Mouse (Mus musculus): ENCODE results near the gene Sfrp5.

Sfrp5 gene

GRCm38 (mm10) chr19:42198026-42198425 is 4.0 kb downstream of the Sfrp5 start:
- DNase-seq (ENCODE audit: extremely low spot score): no peak

- no peak for DNase-seq (ENCODE audit: extremely low spot score)
Observed at GRCm38 (mm10) chr19:42197066-42197465, 5.0 kb downstream of the Sfrp5 start.

GRCm38 (mm10) chr19:42196378-42196777 is 5.7 kb downstream of the Sfrp5 start:
- DNase-seq (ENCODE audit: extremely low spot score): no peak

- DNase-seq (ENCODE audit: extremely low spot score): no peak
Observed at GRCm38 (mm10) chr19:42193311-42193710, 8.7 kb downstream of the Sfrp5 start.

GRCm38 (mm10) chr19:42190494-42190893 is 11.6 kb downstream of the Sfrp5 start:
- peak; percentile 64 for DNase-seq (ENCODE audit: extremely low spot score)

GRCm38 (mm10) chr19:42189735-42190134 is 12.3 kb downstream of the Sfrp5 start:
- no peak for DNase-seq (ENCODE audit: extremely low spot score)

GRCm38 (mm10) chr19:42182673-42183072 is 19.4 kb downstream of the Sfrp5 start:
- no peak for DNase-seq (ENCODE audit: extremely low spot score)

GRCm38 (mm10) chr19:42179356-42179755 is 22.7 kb downstream of the Sfrp5 start:
- DNase-seq (ENCODE audit: extremely low spot score): no peak

- DNase-seq (ENCODE audit: extremely low spot score): no peak
Observed at GRCm38 (mm10) chr19:42177461-42177860, 24.6 kb downstream of the Sfrp5 start.

- DNase-seq (ENCODE audit: extremely low spot score): no peak
Observed at GRCm38 (mm10) chr19:42176841-42177240, 25.2 kb downstream of the Sfrp5 start.

GRCm38 (mm10) chr19:42170025-42170969 is 31.8 kb downstream of the Sfrp5 start:
- DNase-seq (ENCODE audit: extremely low spot score): peak; percentile 90

GRCm38 (mm10) chr19:42169322-42169975 is 32.6 kb downstream of the Sfrp5 start:
- no peak for DNase-seq (ENCODE audit: extremely low spot score)

GRCm38 (mm10) chr19:42167489-42167888 is 34.6 kb downstream of the Sfrp5 start:
- DNase-seq (ENCODE audit: extremely low spot score): no peak

GRCm38 (mm10) chr19:42166766-42167165 is 35.3 kb downstream of the Sfrp5 start:
- DNase-seq (ENCODE audit: extremely low spot score): no peak

GRCm38 (mm10) chr19:42166130-42166529 is 35.9 kb downstream of the Sfrp5 start:
- DNase-seq (ENCODE audit: extremely low spot score): peak; percentile 81

- no peak for DNase-seq (ENCODE audit: extremely low spot score)
Observed at GRCm38 (mm10) chr19:42164188-42164587, 37.9 kb downstream of the Sfrp5 start.

GRCm38 (mm10) chr19:42163764-42164163 is 38.3 kb downstream of the Sfrp5 start, which contains the start of gene Zfyve27:
TSS of gene Zfyve27 (plus strand) at chr19:42163951.
- DNase-seq (ENCODE audit: extremely low spot score): no peak

GRCm38 (mm10) chr19:42158246-42159017 is 43.6 kb downstream of the Sfrp5 start:
- DNase-seq (ENCODE audit: extremely low spot score): no peak

- DNase-seq (ENCODE audit: extremely low spot score): no peak
Observed at GRCm38 (mm10) chr19:42157493-42158237, 44.4 kb downstream of the Sfrp5 start.

GRCm38 (mm10) chr19:42151990-42152389 is 50.1 kb downstream of the Sfrp5 start:
- DNase-seq (ENCODE audit: extremely low spot score): peak; percentile 83

GRCm38 (mm10) chr19:42148569-42148860 is 53.5 kb downstream of the Sfrp5 start:
- DNase-seq (ENCODE audit: extremely low spot score): no peak

Data from embryo, embryonic 9.5 days (tissue).